Mouse (Mus musculus): ENCODE results near the gene Syne2. TPM values are rescaled to one million over a fixed set of nuclear protein-coding genes. Genes with fewer than 3 reads are reported as not detected.
A peak's percentile ranks its signal among the peaks of the same experiment; 100 is the strongest.

Gene Syne2
- total RNA-seq, 2 experiments from 2014 or later, result 21.1 to 22.0 TPM

DNA sequence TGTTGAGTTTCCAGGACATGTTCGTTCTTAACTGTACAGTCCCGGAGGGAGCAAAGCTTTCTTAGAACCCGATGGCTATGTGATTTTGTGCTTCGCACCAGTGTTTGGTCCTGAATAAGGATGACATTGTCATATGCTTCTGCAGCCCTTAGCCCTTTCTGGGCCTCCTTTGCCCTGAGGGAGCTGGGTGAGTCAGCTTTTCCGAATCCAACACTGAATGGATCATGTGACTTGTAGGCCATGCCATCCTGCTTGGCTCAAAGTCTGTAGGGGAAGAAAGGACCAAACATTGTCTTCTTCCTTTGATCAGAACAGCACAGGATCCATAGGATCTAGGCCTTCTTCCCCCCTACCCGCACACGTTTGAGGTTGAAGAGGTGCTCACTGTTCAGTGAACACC is 79.9 kb downstream of the Syne2 start:
- intact Hi-C loops (cut with DNase I), result no loop called here
- no peak for DNase-seq (ENCODE audit: extremely low spot score in 1 of 2, low spot score in 2 of 2)

DNA sequence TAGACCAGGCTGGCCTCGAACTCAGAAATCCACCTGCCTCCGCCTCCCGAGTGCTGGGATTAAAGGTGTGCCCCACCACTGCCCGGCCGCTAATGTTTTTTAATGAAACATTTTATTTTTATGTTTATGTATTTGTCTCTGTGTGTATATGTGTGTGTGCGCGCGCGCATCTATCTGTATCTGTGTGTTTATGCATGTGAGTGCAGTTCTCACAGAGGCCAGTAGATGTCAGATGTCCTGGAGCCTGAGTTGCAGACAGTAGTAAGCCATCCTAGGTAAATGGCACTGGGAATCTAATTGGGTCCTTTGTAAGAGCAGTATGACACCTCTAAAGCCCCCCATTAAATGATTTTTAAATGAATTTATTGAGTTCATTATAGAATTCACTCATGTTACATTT is 83.8 kb downstream of the Syne2 start:
- no peak for DNase-seq (ENCODE audit: extremely low spot score in 1 of 2, low spot score in 2 of 2)
- intact Hi-C loops (cut with DNase I), result no loop called here

DNA sequence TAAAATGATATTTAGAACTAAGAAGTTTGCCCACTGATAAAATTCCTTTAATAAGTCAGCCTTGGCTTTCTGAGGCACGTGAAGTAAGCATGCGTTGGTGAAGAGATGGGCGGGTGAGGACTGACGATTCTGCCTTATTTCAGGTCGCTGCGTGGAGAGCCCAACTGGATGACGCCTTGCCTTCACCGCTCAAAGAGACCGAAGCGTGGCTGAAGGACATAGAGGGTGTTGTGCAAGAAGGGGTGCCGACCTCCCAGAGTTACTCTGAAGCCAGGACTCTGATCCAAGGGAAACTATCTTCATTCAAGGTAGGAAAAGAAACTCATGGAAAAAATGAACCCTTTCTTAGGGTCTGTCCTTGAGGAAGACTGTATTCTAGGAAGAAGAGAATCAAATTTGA is 86.1 kb downstream of the Syne2 start:
- DNase-seq (ENCODE audit: extremely low spot score in 1 of 2, low spot score in 2 of 2), result no peak
- intact Hi-C loops (cut with DNase I), result no loop called here

DNA sequence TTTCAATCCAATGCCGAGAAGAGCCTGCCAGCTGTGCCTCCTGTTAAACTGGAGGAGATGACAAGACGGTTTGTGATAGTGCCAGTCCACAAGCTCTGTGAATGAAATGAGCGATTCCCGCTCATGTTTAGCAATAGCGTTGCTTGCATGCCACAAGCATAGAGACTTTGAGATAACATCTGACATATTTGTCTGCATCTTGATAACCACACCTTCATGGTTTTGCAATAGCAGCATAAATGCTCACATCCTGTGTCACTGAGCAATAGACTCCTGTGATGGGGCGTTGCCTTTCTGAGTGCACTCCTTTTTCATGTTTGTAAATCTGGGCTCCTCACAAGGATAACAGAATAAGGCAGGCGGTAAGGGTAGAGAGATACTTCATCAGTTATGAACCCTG is 87.4 kb downstream of the Syne2 start:
- no peak for DNase-seq (ENCODE audit: extremely low spot score in 1 of 2, low spot score in 2 of 2)
- intact Hi-C loops (cut with DNase I), result no loop called here

DNA sequence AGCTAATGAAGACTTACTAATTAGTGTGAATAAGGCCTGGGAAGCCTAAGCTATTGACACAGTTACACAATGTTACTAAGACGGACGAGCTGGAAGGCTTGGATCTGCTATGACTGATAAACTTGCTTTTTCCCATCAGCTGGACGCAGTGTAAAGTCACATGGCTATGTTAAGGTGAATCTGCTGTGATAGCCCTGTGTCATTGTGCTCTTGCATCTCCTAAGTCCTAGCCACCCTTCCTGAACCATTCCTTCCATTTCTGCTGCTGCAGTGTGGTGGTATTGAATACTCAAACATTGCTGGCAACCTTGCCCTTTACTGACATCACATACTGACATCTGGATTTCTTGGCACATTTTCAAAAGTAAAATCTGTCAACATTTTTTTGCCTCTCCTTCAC is 90.5 kb downstream of the Syne2 start:
- intact Hi-C loops (cut with DNase I), result no loop called here
- no peak for DNase-seq (ENCODE audit: extremely low spot score in 1 of 2, low spot score in 2 of 2)

DNA sequence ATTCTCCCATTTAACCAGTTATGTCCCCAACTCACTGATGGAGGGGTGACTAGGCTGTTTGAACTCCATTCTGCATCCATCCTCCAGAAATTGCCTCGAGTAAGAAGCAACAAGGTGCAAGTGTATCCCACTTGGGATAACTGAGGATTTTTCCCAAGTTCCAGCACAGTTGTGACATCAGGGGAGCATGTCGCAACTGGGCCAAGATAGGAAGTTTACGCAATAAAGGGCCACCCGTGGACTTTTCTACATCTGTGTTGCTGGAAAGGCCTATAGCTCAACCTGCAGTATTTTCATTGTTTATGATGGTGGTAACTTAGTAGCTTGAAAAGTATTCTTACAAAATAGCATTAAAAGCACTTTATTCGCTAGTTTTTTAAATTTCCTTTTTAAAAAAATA is 97.8 kb downstream of the Syne2 start:
- intact Hi-C loops (cut with DNase I), result loop anchor here (5.0 kb wide), 1 partner anchor 118 kb away; no protein-coding TSS in a partner anchor
- no peak for DNase-seq (ENCODE audit: extremely low spot score in 1 of 2, low spot score in 2 of 2)

DNA sequence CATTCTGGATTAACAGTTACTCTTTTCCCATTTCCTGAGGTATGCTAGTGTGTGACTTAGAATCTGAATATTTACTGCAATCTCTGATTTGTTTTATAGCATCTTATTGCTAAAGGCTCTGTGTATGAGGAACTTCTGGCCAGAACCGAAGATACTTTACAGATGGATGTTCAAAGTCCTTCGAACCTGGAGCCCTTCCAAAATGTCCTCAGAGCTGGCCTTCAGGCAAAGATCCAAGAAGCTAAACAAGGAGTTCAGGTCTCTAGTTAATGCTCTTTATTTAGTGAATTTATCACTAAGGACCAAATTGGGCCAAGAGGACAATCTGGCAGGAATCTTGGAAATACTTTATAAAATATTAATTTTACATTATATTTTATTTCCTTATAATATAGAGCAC is 100.5 kb downstream of the Syne2 start:
- intact Hi-C loops (cut with DNase I), result loop anchor here (5.0 kb wide), 1 partner anchor 121 kb away; no protein-coding TSS in a partner anchor
- DNase-seq (ENCODE audit: extremely low spot score in 1 of 2, low spot score in 2 of 2), result no peak

DNA sequence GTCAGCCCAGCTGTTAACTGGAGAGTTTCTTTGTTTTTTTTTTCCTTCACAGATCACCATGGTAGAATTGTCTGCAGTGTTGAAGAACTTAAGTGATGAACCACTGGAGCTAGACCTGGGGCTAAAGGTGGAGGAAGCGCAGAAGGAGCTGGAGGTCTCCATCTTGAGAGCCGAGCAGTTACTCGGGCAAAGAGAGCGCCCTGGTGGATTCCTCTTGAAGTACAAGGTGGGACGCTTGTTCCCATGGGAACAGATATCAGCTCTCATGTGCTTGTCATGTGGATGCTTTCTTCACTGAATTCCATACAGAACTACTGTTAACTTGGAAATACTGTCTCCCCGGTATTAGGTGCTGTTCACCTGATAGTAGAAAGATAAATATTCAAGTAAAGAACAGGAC is 101.0 kb downstream of the Syne2 start:
- intact Hi-C loops (cut with DNase I), result loop anchor here (5.0 kb wide), 1 partner anchor 122 kb away; no protein-coding TSS in a partner anchor
- DNase-seq (ENCODE audit: extremely low spot score in 1 of 2, low spot score in 2 of 2), result peak; percentile 67

DNA sequence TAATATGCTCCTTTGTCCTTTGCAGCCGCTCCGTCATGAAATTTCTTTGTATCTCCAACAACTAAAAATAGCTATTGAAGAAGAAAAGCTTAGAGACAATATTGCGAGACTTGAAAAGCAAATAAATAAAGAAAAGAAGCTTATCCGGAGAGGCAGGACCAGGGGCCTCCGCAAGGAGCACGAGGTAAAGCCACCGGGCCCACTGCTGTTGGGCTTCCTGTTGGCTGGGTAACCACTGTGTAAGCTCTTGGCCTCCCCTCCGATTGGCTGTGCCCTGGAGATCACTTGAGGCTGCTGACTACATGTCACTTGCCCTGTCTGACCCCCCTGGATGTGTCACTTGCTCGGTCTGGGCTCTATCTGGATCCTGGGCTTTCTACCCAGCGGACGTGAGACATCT is 105.0 kb downstream of the Syne2 start:
- intact Hi-C loops (cut with DNase I), result no loop called here
- no peak for DNase-seq (ENCODE audit: extremely low spot score in 1 of 2, low spot score in 2 of 2)

DNA sequence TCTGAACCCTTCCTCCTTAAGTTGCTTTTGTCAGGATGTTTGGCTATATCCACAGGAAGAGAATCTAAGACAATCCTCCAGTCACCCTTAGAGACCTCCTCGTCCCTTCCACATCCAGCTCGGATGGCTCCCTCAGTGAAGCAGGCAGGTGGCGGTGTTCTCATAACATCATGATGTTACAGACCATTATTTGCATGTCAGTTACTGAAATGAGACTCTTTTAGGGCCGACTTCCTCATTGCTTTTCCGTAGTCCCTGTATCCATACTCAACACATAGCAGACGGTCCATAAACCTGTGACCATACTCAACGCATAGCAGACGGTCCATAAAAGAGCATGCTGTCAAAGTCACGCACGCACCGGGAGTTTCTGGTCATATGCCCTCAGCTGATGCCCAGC is 106.9 kb downstream of the Syne2 start:
- no peak for DNase-seq (ENCODE audit: extremely low spot score in 1 of 2, low spot score in 2 of 2)

DNA sequence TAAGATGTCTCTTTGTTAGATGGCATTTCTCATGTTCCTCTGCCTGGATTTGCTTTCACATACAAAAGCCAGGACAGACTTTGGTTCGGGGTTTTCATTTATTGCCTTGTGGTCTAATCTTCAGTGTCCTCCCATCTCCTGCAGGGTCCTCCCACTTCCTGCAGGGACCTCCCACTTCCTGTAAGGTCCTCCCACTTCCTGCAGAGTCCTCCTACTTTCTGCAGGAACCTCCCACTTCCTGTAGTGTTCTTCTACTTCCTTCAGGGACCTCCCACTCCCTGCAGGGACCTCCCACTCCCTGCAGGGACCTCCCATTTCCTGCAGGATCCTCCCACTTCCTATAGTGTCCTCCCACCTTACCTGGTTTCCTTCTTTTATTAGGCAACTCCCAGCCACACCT is 109.7 kb downstream of the Syne2 start:
- intact Hi-C loops (cut with DNase I), result no loop called here
- DNase-seq (ENCODE audit: extremely low spot score in 1 of 2, low spot score in 2 of 2), result no peak

More for the DNA sequence above, 106.9 kb downstream of the Syne2 start:
- intact Hi-C loops (cut with DNase I), result no loop called here

DNA sequence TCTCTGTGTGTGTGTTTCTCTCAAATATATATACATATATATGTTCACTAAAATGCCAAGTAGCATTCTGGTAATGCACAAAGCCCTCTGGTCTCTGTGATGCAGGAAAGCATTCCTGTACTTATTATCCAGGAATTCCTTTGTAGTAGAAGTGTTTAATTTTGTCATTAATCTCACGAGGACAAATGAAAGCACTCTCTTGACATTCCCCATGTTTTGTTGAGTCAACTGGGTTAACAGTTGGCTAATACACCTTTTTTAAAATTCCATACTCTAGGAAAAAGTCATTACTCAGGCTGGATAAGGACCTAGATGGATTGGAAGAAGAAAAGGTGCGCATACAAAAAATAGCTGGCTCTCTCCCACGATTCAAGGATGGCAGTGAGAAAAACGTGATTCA is 115.6 kb downstream of the Syne2 start:
- DNase-seq (ENCODE audit: extremely low spot score in 1 of 2, low spot score in 2 of 2), result no peak
- intact Hi-C loops (cut with DNase I), result loop anchor here (10.0 kb wide), 1 partner anchor 251 kb away; no protein-coding TSS in a partner anchor

DNA sequence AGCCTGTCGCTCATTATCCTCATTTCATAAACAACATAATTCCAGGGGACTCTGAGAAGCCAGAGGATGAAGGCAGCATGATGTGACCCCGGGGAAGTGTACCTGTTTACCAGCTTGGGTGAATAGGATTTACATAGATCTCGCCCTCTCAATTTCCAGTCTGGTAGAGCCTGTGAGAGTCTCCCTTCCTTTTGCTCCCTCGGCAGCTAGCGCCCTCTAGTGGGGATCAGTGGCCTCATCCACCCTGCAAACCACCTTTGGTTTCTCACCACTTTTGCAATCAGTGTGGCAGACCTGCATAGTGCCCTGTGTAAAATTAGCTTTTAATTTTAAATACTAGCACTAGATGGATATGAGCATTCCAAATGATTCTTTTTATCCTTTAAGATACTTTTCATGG is 133.4 kb downstream of the Syne2 start:
- DNase-seq (ENCODE audit: extremely low spot score in 1 of 2, low spot score in 2 of 2), result peak in 1 of 2 experiments; percentile 35
- intact Hi-C loops (cut with DNase I), result no loop called here

DNA sequence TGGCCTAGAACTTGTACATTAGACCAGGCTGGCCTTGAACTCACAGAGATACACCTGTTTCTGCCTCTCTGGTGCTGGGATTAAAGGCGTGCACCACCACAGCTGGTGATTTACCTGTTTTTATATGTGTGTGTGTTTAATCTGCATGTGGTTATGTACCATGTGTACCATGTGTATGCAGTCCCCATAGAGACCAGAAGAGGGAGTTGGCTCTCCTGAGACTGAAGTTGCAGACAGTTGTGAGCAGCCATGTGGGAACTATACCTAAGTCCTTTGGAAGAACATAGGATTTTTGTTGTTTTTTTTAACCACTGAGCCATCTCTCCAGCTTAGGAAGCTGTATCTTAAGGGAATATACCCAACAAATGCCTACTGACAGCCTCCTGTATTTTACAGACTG is 134.1 kb downstream of the Syne2 start:
- intact Hi-C loops (cut with DNase I), result no loop called here
- no peak for DNase-seq (ENCODE audit: extremely low spot score in 1 of 2, low spot score in 2 of 2)

DNA sequence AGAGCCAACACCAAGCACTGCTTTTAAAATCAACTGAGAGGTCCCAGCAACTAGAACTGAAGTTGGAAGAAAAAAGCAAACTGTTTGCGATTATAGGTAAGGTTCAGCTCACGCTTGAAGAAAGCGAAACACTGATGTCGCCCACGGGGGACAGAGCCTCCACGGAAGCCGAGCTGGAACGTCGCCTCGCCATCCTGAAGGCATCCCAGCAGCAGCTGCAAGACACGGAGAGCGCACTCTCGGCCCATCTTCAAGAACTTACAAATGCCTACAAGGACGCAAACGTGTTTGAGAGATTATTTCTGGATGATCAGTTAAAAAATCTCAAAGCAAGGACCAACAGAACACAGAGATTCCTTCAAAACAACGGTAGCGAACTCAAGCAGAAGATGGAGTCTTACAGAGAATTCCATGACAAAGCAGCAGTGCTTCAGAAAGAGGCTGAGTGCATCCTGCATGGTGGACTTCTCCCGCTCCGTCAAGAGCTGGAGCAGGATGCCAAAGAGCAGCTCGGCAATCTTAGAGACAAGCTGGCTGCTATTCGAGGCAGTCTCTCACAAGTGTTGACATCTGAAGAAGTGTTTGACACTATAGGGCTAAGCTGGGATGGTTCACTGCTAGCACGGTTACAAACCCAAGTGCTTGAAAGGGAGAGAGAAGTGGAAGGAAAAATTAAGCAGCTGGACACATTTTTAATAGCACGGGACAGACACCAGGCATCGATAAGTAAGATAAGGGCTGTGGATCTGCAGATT is 148.7 kb downstream of the Syne2 start:
- no peak for DNase-seq (ENCODE audit: extremely low spot score in 1 of 2, low spot score in 2 of 2)

DNA sequence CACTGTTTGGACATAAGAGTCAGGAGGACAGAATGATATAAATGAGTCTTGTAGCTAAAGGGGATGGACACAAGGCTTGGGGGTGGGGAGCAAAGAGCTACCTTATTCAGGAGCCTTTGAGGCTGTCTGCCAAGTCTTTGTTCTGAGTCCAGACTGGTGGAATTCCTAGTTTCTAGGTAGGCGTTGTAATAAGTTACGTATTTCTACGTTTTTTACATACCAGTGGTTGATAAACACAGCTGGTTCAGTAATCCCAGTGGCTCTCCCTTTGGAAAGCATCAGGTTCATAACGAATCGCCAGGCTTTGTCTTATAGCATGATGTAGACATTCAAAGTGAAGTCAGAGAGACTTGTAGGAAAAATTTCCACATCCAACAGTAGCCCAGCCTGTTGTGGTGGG is 161.1 kb downstream of the Syne2 start:
- intact Hi-C loops (cut with DNase I), result no loop called here
- no peak for DNase-seq (ENCODE audit: extremely low spot score in 1 of 2, low spot score in 2 of 2)

More for the DNA sequence above, 148.7 kb downstream of the Syne2 start:
- intact Hi-C loops (cut with DNase I), result no loop called here

DNA sequence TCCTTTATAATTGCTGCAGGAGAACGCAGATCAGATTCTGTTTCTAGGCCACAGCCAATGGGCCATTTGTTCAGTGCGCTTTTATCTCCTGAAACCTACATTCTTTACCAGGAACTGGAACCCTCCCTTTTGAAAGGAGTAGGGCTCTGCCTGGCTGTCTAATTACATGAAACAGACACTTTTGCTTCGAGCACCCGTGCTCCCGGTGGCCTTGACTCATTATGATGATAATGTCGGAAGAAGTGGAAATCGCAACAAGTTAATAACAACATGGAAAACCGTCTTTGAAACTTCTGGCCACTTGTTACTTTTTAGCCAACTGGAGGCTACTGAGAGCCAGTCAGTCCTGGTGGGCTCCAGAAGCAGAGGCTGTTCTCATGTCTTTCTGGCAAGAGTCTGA is 165.4 kb downstream of the Syne2 start:
- DNase-seq (ENCODE audit: extremely low spot score in 1 of 2, low spot score in 2 of 2), result no peak

DNA sequence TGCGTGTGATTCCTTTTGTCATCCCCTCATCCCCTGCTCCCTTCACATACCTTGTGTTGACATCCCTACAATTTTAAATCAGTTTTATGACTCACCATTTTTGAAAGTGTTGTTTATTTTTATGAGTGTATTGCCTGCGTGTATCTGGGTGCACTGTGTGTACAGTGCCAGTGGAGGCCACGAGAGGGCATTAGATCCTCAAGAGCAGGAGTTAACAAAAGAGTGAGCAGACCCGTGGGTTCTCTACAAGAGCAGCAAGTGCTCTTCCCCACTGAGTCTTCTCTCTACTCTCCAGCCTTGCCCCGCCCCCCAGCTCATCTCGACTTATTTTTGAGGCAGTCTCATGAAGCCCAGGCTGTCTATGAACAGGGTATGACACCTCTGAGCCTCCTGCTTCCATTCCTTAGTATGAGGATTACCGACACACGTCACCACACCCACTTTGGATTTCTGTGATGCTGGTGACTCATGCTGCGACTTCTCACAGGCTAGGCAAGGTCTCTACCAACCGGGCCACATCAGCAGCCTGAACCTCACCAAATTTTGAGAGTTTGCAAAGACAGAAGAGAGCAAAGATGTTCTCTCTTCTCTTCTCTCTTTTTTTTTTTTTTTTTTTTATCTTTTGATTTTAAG is 174.4 kb downstream of the Syne2 start:
- intact Hi-C loops (cut with DNase I), result no loop called here
- DNase-seq (ENCODE audit: extremely low spot score in 1 of 2, low spot score in 2 of 2), result no peak

More for the DNA sequence above, 165.4 kb downstream of the Syne2 start:
- intact Hi-C loops (cut with DNase I), result no loop called here

DNA sequence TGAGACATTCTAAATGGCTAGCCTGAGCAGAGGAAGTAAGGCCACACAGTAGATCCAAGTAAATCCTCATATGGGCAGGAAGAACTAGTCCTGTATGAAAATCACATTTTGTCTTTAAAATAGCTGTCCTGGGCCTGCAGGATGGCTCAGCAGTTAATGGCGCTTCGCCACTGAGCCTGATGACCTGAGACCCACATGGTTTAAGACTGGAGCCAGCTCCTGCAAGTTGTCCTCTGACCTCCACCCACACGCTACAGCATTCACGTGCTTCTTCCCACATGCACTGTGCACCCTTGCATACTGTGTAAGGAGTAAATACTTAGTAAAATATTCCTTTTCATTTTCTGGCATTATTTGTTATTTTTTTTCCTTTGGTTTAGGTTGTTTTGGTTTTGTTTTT is 175.0 kb downstream of the Syne2 start:
- intact Hi-C loops (cut with DNase I), result no loop called here
- no peak for DNase-seq (ENCODE audit: extremely low spot score in 1 of 2, low spot score in 2 of 2)

DNA sequence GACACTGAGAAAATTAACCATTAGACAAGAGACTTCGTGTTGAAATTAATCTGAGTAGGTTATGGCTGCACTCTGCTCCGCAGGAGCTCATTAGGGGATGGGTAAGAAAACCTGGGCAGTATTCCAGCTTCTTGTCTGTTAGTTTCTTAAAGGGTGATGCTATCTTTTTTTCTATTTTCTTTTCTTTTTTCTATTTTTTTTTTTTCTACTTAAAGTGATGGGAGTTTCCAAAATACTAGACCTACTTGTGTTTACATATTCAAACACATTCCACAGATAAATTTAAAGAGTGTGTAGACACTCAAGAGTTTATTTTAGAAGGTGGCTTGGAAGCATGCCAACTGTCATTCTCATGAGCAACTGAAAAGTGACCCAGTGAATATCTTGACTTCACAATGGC is 177.2 kb downstream of the Syne2 start:
- intact Hi-C loops (cut with DNase I), result no loop called here
- no peak for DNase-seq (ENCODE audit: extremely low spot score in 1 of 2, low spot score in 2 of 2)
